Mouse (Mus musculus) bone marrow macrophage, adult 2 months (primary cell): ENCODE data around the gene Nol12.

Experiments
- CTCF ChIP-seq: IDR thresholded peaks from 2 replicates; pipeline ENCODE4 v1.5.1; 2012; ENCODE audit warnings: low read depth, mild to moderate bottlenecking, low read length, moderate library complexity
- POLR2A ChIP-seq: IDR thresholded peaks from 2 replicates; pipeline ENCODE4 v1.6.1; 2012; ENCODE audit warnings: mild to moderate bottlenecking, low read depth, low read length, borderline replicate concordance

DNA sequence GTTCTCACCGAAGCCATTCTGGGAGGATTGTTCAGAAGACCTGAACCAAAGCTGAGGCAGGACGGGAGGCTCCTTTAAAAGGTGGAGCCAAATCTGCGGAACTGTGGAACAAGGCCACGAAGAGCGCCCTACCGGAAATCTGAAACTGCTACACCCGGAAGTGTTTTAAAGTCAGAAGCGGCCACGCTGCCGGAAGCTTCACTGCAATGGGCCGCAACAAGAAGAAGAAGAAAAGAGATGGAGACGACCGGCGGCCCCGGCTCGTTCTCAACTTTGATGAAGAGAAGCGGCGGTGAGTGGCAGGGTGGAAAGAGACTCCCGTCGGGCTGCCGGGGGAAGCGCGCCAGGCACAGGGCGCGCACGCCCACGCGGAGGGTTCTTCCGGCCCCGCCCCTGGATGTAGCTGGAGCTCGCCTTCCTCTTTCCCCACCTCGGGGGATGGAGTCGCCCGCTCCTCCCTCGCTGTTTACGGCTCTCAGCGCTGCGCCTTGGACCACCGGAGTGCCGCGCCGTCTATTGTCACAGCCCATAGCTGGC lies at the start of gene Nol12:
- TF ChIP-seq CTCF (no peak), POLR2A (0 out of 2 replicates have a peak, but pooled peaks have one; percentile 66)
